Mouse (Mus musculus) kidney, adult 8-10 months (tissue): ENCODE results near the gene Kank1.

Experiments
- DNase-seq, 2 experiments: peaks; one replicate each; pipeline ENCODE4 v3.0.0; 2022

Gene Kank1

DNA sequence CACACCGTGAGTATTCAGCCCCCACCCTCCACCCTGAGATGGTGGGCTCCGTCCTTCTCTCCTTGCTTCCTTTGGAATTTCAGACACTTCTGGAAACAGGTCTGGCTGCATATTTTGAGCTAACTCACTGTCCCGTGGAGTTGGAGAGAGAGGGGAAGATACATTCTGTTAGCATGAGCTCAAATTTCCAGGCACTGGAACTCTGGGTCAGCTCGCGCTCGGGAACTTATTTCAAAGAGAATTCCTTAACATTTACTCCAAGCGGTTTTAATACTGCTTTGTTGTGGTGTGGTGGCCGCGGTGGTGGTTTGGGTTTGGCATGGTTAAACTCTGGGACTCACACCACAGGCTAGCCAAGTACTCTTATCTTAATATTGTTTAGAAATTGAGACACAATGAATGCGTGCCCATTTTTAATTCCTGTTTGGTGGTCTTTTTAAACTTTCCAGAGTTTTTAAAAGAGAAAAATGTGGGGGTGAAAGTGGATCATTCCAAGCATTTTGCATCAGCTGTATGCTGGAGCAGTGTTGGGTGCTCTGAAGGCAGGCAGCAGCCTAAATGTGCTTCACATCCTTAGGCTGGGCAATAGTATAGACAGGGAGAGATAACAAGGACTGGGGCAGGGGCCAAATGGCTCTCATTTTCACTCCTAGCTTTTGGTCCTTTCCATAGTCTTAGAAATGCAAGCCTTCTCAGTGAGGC lies 170.6 kb downstream of the Kank1 start:
- no peak for DNase-seq

DNA sequence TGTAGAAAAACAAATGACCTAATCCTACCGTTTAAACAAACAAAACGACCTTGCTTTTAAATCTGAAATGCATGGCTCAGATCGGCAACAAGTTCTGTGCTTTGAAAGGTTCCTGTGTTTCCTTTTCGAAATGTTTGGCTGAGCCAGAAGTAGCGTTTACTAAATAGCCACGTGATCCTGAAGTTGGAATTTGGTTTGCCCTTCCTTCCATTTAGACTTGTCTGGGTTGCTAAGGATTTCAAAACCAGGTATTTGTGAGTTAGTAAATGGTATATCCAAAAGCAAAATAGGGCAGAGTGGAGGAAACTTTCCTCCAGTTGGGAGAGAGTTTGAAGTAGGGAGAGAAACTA lies 171.1 kb downstream of the Kank1 start:
- peak; percentile 35 to 55 for DNase-seq

DNA sequence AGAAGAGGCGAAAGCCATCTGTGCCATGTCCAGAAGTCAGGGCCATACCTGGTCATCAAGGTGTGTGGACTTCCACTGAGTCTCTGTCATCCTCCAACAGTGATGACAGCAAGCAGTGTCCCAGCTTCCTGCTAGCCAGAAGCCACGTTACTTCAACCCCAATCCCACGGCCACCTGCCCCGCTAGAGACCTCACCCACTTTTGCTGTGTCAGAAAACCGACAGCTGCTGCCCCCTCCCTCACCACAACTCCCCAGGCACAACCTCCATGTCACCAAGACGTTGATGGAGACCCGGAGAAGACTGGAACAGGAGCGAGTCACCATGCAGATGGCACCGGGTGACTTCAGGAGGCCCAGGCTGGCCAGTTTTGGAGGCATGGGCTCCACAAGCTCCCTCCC lies 172.5 kb downstream of the Kank1 start:
- no peak for DNase-seq

DNA sequence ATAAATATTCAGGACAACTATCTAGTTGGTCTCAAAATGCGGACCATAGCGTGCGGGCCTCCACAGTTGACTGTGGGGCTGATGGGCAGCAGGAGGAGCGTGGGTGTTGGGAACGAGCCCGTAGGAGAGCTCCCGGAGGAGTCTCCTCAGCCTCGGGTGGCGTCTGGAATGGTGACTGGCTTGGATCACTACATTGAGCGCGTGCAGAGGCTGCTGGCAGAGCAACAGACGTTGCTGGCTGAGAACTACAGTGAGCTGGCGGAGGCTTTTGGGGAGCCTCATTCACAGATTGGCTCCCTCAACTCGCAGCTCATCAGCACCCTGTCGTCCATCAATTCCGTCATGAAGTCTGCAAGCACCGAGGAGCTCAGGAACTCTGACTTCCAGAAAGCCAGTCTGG lies 174.6 kb downstream of the Kank1 start:
- DNase-seq = no peak

DNA sequence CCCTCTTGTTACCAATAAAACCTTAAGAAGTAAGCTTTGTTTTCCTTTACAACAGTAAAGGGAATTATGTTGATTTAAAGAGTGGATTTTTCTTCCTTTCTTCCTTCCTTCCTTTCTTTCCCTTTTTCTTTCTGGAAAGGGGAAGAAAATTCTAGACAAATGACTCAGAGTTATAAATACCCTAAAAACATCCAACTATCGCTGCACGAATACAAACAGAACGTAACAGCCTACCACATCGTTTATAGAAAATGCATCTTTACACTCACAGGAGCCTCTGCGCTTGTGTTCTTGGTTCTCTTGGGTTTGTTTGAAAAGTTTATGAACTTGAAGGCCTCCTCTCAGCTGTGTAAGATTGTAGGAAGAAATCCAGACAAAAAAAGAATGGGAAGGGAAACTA lies 178.7 kb downstream of the Kank1 start:
- DNase-seq = no peak

DNA sequence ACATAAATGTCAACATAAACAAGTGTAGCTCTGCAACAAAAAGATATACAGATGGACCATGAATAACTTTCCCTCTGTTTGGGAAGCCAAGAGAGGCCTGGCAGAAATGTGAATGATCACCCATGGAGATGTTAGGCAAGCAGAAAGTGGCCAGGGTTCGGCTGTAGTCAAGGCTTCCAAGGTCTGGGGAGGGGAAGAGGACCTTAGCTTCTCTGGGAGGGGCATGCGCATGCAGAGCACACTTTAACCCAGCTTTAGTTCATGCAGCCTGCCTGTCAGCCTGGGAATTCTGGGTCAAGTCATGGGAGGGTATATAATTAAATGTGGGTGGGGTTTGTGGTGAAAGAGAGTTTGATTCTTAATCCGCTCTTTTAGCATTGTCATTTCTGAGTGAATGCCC lies 180.9 kb downstream of the Kank1 start:
- DNase-seq = peak in 1 of 2 experiments; percentile 48

DNA sequence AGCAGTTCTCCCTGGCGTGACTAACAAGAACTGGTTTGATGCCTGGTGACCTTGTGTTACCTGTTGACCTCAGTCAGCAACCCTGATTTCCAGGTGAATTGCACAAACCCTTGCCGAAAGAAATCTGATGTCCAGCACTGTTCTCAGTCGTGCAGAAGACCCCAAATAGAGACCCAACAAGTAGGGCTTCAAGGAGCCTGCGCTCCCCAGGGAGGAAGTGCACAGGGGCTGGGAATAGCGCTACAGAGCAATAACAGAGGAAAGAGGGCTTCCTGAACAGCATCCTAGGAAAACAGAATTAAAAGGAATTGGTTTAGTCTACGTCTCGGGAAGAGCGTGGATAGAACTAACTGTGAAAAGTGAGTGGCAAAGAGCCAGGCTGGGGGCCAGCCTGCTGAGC lies 183.2 kb downstream of the Kank1 start:
- DNase-seq = no peak

DNA sequence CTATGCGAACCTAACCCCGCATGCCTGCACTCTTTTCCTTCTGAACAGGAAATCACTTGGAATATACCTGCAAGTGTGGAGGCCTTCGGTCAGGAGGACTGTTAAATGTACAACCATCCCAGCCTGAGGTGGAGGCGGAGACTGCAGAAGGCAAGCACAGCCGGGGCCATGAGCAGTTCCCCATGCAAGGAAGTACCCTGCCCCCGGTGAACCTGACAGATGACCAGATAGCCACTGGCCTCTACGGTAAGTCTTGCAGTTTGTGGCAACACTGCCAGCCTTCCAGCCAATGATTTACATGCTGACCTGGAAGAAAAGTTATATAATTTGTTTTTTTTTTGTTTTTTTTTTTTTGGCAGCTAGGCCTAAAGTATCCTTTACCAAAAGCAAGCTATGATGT lies 185.3 kb downstream of the Kank1 start:
- peak; percentile 82 to 89 for DNase-seq

DNA sequence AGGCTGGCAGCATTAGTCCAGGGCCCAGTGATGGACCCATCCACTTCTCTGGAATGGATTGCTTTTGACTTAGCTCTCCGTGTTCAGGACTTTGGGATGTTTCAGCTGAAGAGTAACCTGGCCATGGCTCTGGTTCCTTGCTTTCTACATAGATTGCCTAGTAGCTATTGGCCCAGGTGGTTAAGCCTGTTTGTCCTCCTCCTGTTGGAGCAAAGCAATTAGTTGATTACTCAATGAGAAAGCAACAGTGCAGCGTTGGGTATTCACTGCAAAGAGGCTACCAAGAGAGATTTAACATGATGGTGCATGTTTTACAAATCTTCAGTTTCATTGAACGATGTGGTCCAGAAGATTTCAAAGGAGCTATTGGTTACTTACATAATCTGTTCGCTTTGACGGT lies 186.6 kb downstream of the Kank1 start:
- no peak for DNase-seq

DNA sequence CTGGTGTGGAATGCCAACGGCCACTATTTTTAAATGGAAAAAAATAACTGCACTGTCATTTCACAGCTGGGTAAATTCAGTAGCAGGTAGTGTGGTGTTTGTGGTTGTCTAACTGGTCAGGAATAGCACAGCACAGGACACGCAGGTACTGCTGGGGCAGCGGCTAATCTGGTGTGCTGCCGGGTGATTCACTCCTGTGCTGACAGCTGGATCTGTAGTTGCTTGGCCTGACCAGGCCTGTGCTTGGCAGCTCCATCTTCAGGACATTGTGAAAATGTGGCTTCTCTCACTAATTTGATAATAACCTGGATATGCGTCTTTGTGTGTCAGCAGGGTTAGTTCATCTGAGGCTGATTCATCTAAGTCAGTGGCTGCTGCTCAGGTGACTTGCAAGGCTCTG lies 189.7 kb downstream of the Kank1 start:
- no peak for DNase-seq

DNA sequence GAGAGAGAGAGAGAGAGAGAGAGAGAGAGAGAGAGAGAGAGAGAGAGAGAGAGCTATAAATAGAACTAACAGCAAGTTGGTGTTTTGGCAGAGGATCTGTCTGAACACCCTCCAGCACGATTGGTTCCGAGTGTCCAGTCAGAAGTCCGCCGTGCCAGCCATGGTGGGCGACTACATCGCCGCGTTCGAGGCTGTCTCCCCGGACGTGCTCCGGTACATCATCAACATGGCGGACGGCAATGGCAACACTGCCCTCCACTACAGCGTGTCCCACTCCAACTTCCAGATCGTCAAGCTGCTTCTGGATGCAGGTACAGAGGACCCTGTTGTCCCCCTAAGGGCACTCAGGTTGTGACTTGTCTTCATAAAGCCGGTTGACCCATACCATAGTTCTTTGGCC lies 191.1 kb downstream of the Kank1 start:
- DNase-seq = no peak

DNA sequence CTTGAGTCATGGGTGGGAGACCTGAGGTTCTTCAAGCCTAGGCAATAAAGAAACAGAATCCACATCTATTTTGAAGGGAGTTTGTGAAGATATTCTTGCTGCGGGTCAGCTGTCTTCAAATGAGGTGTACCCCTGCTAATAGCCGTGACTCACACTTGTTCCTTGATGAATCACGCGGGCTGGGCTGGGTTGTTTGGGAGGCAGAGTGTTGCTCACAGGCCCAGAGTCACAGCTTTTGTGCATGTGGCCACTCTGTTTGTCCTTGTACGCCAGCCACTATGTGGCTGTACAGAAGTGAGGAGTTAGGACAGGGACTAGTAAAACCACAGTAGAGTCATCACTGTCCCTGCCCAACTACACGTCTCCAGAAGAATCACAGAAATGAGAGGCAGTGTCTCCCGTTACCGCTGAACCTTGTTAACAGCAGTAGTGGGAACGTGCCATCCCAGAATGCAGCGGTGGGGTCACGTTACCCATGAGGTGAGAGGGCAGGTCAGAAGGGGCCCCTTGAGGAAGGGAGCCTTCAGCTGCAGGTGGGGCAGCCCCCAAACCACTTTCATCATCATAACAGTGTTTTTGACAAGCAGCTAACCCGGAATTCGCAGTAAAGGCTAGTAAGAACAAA lies 191.7 kb downstream of the Kank1 start:
- no peak for DNase-seq

DNA sequence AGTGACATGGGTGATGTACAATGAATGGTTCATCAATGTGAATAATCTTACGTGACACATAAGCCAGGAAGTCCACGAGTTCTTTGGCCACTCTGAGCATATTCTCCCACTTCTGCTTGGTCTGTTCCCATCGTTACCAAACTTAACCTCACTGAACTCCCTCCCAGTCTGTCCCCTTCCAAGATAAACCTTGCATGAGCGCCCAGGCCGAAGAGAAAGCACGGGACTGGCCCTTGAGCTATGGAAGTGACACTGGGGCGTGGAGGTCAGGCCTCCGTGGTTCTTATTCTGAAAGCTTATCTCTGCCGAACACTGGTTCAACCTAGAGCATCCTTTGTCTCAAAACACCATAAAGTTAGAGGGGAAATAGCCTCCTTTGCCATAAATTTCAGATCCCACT lies 194.7 kb downstream of the Kank1 start:
- DNase-seq = no peak

DNA sequence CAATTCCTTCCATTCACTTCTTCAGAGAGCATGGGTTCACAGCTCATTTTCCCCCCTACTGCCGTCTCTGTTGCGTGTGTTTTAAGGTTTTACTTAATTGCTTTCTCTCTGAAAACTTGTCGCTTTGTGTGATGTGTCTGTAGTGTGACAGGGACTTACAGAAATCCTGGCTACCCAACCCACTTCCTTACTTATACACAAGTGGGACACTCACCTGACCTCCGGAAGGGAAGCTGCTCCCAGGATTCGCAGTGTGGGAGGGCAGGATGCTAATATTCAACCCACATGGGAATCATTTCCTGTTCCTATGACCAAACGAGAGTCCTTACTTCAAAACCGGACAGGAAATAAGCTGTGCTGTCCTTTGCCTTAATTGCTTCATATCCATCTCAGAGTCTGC lies 195.1 kb downstream of the Kank1 start:
- DNase-seq = no peak

DNA sequence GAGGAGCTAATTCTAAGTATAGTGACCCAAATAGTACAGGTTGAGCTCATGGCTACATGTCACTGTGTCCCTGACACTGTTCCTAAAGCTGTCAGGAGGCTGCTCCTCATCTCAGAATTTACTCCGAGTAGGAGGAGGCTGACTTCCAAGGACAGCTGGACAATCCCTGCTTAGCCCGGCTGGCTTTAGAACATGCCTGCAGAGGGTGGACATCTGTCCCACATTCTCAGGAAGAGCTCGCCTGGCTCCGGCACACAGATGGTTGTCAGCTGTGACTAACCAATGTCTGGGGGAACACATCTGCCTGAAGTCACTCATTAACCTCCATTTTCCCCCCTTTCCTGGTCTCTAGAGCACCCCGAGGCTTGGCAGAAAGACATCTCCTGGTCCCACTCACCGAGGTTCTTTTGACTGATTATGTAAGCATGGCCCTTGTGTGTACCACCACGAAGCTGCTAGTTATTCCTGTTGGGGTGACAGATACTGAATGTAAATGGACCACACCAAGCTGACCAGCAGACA lies 196.5 kb downstream of the Kank1 start:
- DNase-seq = no peak

DNA sequence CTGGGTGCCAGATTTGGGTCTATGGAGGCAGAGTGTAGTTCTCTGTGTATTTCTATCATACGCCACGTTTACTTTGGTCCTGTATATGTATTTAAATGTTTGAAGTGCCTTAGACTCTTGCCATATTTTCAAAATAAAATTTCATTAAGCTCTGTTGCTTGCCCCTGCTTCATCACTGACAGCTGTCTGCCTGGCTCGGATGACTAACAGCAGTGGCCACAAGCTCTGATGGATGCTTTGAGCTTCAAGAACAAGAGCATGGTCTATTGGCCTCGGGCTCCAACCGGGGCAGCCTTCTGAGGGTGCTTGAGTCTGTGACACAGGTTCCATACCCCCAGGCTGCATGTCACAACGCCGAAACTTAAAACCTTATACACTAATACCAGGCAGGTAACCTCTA lies 197.6 kb downstream of the Kank1 start:
- no peak for DNase-seq

DNA sequence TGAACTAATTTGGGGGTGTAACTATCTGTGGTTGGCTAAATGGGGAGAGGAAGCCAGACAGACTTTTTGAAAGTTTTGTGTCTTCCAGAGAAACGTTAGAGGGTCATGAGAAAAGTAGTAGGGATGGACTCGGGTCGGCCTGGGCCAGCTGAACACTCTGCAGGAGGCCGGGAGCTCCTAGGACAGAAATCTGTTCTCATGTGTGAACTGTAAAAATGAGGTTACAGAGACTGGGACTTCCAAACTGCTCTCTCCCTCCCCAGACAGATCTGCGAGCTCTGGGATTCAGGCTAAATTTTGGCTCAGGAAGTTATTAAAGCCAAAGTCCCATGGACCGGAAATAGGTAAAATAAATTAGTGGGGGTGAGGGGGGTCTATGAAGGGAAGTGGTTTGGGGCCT lies 198.0 kb downstream of the Kank1 start:
- DNase-seq = no peak

DNA sequence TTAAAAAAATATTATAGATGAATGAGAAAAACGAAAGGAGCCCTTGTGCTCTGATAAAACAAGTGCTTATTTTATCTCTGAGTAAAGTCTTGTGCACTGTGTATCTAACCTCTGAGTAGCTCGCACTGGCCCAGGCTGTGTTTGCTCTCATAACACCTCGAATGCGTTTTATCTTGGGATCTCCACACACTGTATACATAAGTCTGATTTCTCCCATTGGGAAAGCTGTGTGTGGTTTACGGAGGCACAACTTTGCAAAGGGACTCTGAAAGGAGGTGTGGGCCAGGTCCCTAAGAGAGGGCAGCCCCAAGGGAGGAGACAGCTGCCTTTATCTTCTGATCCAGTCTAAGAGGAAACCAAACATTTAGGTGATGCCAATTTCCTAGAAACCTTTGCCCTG lies 198.6 kb downstream of the Kank1 start:
- no peak for DNase-seq

DNA sequence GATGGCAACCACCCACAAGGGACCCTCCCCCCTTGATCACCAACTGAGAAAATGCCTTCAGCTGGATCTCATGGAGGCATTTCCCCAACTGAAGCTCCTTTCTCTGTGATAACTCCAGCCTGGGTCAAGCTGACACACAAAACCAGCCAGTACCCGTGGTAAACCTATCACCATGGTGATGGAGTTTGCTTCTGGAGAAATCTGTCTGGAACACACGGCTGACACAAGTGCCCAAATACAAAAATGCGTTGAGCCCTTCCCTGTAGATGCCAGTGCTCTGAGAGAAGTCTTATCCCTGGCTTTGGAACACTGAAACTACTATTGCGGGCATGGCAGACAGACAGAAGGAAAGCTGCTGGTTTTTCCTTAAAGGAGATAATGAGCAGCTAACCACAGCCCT lies 199.4 kb downstream of the Kank1 start:
- DNase-seq = no peak

DNA sequence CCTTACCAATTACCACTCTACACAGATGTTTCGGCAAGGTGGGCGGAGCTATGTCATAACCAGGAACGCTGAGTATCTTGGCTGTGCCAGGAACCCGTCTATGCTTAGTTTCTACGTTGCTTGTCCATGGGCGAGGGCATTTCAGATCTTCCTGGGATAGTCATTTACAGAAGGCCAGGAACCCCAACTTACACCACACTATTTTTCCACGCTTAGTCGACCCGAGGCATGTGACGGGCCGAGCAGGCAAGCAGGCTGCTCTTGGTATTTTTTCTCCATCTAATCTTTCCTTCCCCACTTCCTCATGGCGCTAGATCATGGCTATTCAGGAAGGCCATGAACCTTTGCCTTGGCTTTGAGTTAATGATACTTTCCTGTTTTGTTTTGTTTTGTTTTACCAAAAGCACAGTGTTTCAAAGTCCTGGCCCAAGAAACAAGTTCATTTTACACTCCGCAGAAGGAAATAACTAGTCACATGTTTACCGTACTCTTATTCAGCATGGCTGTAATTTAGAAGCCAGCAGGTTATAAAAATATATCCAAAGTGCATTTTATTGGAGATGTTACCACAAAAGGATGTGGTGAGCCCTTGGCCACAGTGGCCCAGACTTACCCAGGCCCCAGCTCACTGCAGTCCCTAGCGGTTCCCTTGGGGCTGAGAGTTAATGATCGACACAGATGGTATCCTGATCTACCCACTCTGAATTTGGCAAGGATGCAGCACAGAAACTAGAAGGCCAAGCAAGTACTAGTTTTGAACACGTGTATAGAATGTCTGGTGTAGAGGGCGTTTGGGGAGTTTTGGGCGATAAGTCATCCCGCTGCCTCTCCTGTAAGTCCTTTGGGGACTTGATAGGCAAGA lies 200.2 kb downstream of the Kank1 start:
- peak; percentile 49 to 57 for DNase-seq

DNA sequence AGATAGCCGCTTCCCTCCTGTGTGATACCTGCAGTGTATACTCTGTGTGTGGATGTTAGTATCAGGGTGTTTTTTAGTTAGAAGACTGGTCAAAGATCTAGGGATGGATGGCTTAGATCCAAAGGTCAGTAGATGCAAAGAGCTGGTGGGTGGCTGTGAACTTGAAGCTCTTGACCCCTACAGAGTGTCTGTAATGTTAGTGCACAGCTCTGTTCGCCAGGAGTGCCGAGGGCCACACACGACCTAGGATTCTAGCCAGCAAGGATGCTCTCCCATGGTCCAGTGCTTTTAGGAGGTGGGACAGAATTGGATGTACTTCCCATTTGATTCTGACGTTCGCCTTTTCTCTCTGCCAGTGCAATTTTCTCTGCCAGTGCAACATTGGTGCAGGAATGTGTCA lies 201.5 kb downstream of the Kank1 start:
- no peak for DNase-seq

DNA sequence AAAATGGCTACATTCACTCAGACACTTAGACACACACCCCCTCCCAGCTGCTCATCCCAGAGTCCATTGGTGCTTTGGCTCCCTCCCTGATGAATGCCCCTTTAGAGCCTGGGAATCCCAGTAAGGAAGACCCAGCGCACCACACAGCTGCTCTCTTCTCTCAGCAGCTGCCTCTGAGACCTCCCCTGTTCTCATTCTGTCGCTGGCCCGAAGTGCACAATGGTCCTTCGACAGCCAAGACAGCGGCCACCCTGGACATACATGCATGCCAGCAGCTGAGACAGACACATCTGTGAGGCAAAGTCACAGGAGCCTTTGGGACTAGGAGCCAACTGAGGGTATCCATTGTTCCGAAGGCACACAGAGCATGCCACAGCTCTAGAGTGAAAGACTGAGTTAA lies 203.0 kb downstream of the Kank1 start:
- no peak for DNase-seq

DNA sequence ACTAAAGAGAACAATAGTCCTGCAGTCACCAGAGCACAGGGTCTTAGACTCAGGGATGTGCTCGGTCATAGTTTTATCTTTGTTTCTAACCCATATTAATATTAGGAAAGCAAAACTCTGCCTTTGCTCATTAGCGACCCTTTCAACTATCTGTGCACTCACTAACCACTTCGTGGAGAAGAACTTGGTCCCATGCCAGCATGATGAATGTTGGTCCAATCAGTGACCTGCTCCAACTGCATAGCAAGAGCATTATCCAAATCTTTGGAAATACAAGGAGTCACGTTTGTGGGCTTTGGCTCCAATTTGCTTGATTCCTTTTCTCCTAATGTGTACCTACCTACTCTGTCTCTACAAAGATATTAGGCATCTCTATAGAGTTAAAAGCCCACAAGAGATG lies 204.0 kb downstream of the Kank1 start:
- DNase-seq = no peak

DNA sequence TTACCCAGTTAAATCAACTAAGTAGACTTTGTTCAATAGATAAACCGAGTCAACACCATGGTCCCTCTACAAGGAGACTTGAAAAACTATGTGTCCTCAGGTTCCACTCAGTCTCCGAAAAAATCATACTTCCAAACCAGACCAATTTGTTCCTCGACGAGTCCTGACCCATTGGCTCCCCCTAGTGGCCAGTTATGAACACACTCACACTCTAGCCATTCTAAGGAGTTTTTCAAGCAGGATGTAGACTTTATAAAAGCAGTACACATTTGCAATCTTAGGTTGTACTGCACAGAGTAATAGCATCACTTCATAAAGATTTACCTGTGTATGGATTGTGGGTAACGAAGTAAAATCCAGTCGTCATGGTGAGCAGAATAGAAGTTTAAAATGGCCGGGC lies 208.3 kb downstream of the Kank1 start:
- DNase-seq = peak; percentile 68 to 81
